Mouse (Mus musculus): ENCODE measurements at regions not wholly inside any gene's neighbourhood (a gene's known extent, or its start where the extent isn't known, plus 50 kb on each side); places are given as distances from the start of the nearest gene placed in this dataset.

GRCm38 (mm10) chr7:70165501-70165900 is 201.0 kb downstream of the Nr2f2 start:
- Histone ChIP-seq H3K4me3 (ENCODE audit: low read depth, low read length) (no peak overlapping the region), H3K4me1 (replicated peaks; ENCODE audit: control insufficient read depth, insufficient read depth, low read length) (no peaks in the 10 kb centered on the region), H3K27ac (ENCODE audit: low read depth, low read length) (no peak overlapping the region), H3K9me3 (ENCODE audit: control insufficient read depth, low read length) (no peaks in the 10 kb centered on the region), H3K27me3 (ENCODE audit: control insufficient read depth, insufficient read depth, low read length) (peaks cover 2% of the 10 kb centered on the region; the same call in 1 of the 2 replicates), H3K36me3 (ENCODE audit: control insufficient read depth, insufficient read depth, low read length) (no peaks in the 10 kb centered on the region), H3K4me2 (replicated peaks; ENCODE audit: low read depth, low read length) (no peak overlapping the region), H3K9ac (ENCODE audit: low read depth, low read length) (no peak overlapping the region)
- DNase-seq (ENCODE audit: low spot score), result no peak
- ATAC-seq (ENCODE audit: low FRiP score), result no peak
- 53% methylated on average over 4 of the region's 4 CpGs for WGBS

GRCm38 (mm10) chr7:70164691-70165193 is 201.8 kb downstream of the Nr2f2 start:
- Histone ChIP-seq H3K4me2 (replicated peaks; ENCODE audit: low read depth, low read length) (no peak overlapping the region), H3K9ac (ENCODE audit: low read depth, low read length) (no peak overlapping the region), H3K4me3 (ENCODE audit: low read depth, low read length) (no peak overlapping the region), H3K9me3 (ENCODE audit: control insufficient read depth, low read length) (no peaks in the 10 kb centered on the region), H3K4me1 (replicated peaks; ENCODE audit: control insufficient read depth, insufficient read depth, low read length) (no peaks in the 10 kb centered on the region), H3K27ac (ENCODE audit: low read depth, low read length) (no peak overlapping the region), H3K27me3 (ENCODE audit: control insufficient read depth, insufficient read depth, low read length) (peaks cover 2% of the 10 kb centered on the region; the same call in 1 of the 2 replicates), H3K36me3 (ENCODE audit: control insufficient read depth, insufficient read depth, low read length) (no peaks in the 10 kb centered on the region)
- 61% methylated on average over 6 of the region's 6 CpGs for WGBS
- no peak for DNase-seq (ENCODE audit: low spot score)
- ATAC-seq (ENCODE audit: low FRiP score), result no peak

- Histone ChIP-seq H3K9me3 (ENCODE audit: control insufficient read depth, low read length) (no peaks in the 10 kb centered on the region), H3K4me3 (ENCODE audit: low read depth, low read length) (no peak overlapping the region), H3K4me2 (replicated peaks; ENCODE audit: low read depth, low read length) (no peak overlapping the region), H3K4me1 (replicated peaks; ENCODE audit: control insufficient read depth, insufficient read depth, low read length) (no peaks in the 10 kb centered on the region), H3K36me3 (ENCODE audit: control insufficient read depth, insufficient read depth, low read length) (no peaks in the 10 kb centered on the region), H3K27me3 (ENCODE audit: control insufficient read depth, insufficient read depth, low read length) (no peaks in the 10 kb centered on the region; the same call in 1 of the 2 replicates), H3K27ac (ENCODE audit: low read depth, low read length) (no peak overlapping the region), H3K9ac (ENCODE audit: low read depth, low read length) (no peak overlapping the region)
- 56% methylated on average over 8 of the region's 8 CpGs for WGBS
- ATAC-seq (ENCODE audit: low FRiP score) (no peak), DNase-seq (ENCODE audit: low spot score) (no peak)
Observed at GRCm38 (mm10) chr7:70158531-70158930, 208.0 kb downstream of the Nr2f2 start.

GRCm38 (mm10) chr7:70144726-70145271 is 221.7 kb downstream of the Nr2f2 start:
- Histone ChIP-seq H3K27ac (ENCODE audit: low read depth, low read length) (no peak overlapping the region), H3K4me2 (replicated peaks; ENCODE audit: low read depth, low read length) (no peak overlapping the region), H3K9me3 (ENCODE audit: control insufficient read depth, low read length) (no peaks in the 10 kb centered on the region), H3K27me3 (ENCODE audit: control insufficient read depth, insufficient read depth, low read length) (no peaks in the 10 kb centered on the region), H3K36me3 (ENCODE audit: control insufficient read depth, insufficient read depth, low read length) (no peaks in the 10 kb centered on the region), H3K9ac (ENCODE audit: low read depth, low read length) (no peak overlapping the region), H3K4me3 (ENCODE audit: low read depth, low read length) (no peak overlapping the region), H3K4me1 (replicated peaks; ENCODE audit: control insufficient read depth, insufficient read depth, low read length) (no peaks in the 10 kb centered on the region)
- 90% methylated on average over 4 of the region's 4 CpGs for WGBS
- DNase-seq (ENCODE audit: low spot score) (no peak), ATAC-seq (ENCODE audit: low FRiP score) (no peak)

GRCm38 (mm10) chr7:70136837-70137236 is 229.7 kb downstream of the Nr2f2 start:
- Histone ChIP-seq H3K36me3 (ENCODE audit: control insufficient read depth, insufficient read depth, low read length) (no peaks in the 10 kb centered on the region), H3K9me3 (ENCODE audit: control insufficient read depth, low read length) (no peaks in the 10 kb centered on the region), H3K4me2 (replicated peaks; ENCODE audit: low read depth, low read length) (no peak overlapping the region), H3K4me3 (ENCODE audit: low read depth, low read length) (no peak overlapping the region), H3K27me3 (ENCODE audit: control insufficient read depth, insufficient read depth, low read length) (no peaks in the 10 kb centered on the region), H3K9ac (ENCODE audit: low read depth, low read length) (no peak overlapping the region), H3K27ac (ENCODE audit: low read depth, low read length) (no peak overlapping the region), H3K4me1 (replicated peaks; ENCODE audit: control insufficient read depth, insufficient read depth, low read length) (no peaks in the 10 kb centered on the region)
- 89% methylated on average over 5 of the region's 5 CpGs for WGBS
- ATAC-seq (ENCODE audit: low FRiP score), result no peak
- DNase-seq (ENCODE audit: low spot score), result no peak

GRCm38 (mm10) chr7:70135416-70135815 is 231.1 kb downstream of the Nr2f2 start:
- H3K4me3 ChIP-seq (ENCODE audit: low read depth, low read length), result no peak overlapping the region
- 95% methylated on average over 3 of the region's 3 CpGs for WGBS
- no peak for ATAC-seq (ENCODE audit: low FRiP score)
- H3K36me3 ChIP-seq (ENCODE audit: control insufficient read depth, insufficient read depth, low read length), result no peaks in the 10 kb centered on the region
- H3K27me3 ChIP-seq (ENCODE audit: control insufficient read depth, insufficient read depth, low read length), result 0 out of 2 replicates have a peak, but pooled peaks cover 2% of the 10 kb centered on the region
- no peak for DNase-seq (ENCODE audit: low spot score)
- no peak overlapping the region for H3K4me2 ChIP-seq (replicated peaks; ENCODE audit: low read depth, low read length)
- H3K9me3 ChIP-seq (ENCODE audit: control insufficient read depth, low read length), result no peaks in the 10 kb centered on the region
- H3K4me1 ChIP-seq (replicated peaks; ENCODE audit: control insufficient read depth, insufficient read depth, low read length), result no peaks in the 10 kb centered on the region
- no peak overlapping the region for H3K9ac ChIP-seq (ENCODE audit: low read depth, low read length)
- no peak overlapping the region for H3K27ac ChIP-seq (ENCODE audit: low read depth, low read length)

GRCm38 (mm10) chr7:70129963-70130362 is 236.6 kb downstream of the Nr2f2 start:
- no peaks in the 10 kb centered on the region for H3K4me1 ChIP-seq (replicated peaks; ENCODE audit: control insufficient read depth, insufficient read depth, low read length)
- H3K27me3 ChIP-seq (ENCODE audit: control insufficient read depth, insufficient read depth, low read length), result 0 out of 2 replicates have a peak, but pooled peaks cover 2% of the 10 kb centered on the region
- DNase-seq (ENCODE audit: low spot score) (peak; percentile 65), ATAC-seq (ENCODE audit: low FRiP score) (peak; percentile 93)
- WGBS, result 33% methylated on average over 15 of the region's 15 CpGs
- H3K9me3 ChIP-seq (ENCODE audit: control insufficient read depth, low read length), result no peaks in the 10 kb centered on the region
- peak overlapping the region; percentile 4; the same call in 1 of the 2 replicates for H3K27ac ChIP-seq (ENCODE audit: low read depth, low read length)
- H3K36me3 ChIP-seq (ENCODE audit: control insufficient read depth, insufficient read depth, low read length), result no peaks in the 10 kb centered on the region
- H3K4me3 ChIP-seq (ENCODE audit: low read depth, low read length), result no peak overlapping the region
- no peak overlapping the region for H3K9ac ChIP-seq (ENCODE audit: low read depth, low read length)
- no peak overlapping the region for H3K4me2 ChIP-seq (replicated peaks; ENCODE audit: low read depth, low read length)

- WGBS, result 69% methylated on average over 9 of the region's 9 CpGs
- no peaks in the 10 kb centered on the region for H3K9me3 ChIP-seq (ENCODE audit: control insufficient read depth, low read length)
- DNase-seq (ENCODE audit: low spot score), result no peak
- H3K9ac ChIP-seq (ENCODE audit: low read depth, low read length), result no peak overlapping the region
- ATAC-seq (ENCODE audit: low FRiP score), result no peak
- H3K27me3 ChIP-seq (ENCODE audit: control insufficient read depth, insufficient read depth, low read length), result peaks cover 3% of the 10 kb centered on the region; the same call in 1 of the 2 replicates
- no peak overlapping the region for H3K27ac ChIP-seq (ENCODE audit: low read depth, low read length)
- no peaks in the 10 kb centered on the region for H3K36me3 ChIP-seq (ENCODE audit: control insufficient read depth, insufficient read depth, low read length)
- no peak overlapping the region for H3K4me3 ChIP-seq (ENCODE audit: low read depth, low read length)
- H3K4me1 ChIP-seq (replicated peaks; ENCODE audit: control insufficient read depth, insufficient read depth, low read length), result no peaks in the 10 kb centered on the region; the same call in 1 of the 2 replicates
- no peak overlapping the region for H3K4me2 ChIP-seq (replicated peaks; ENCODE audit: low read depth, low read length)
Observed at GRCm38 (mm10) chr7:70122818-70123217, 243.7 kb downstream of the Nr2f2 start.

GRCm38 (mm10) chr7:70119517-70119916 is 247.0 kb downstream of the Nr2f2 start:
- H3K9ac ChIP-seq (ENCODE audit: low read depth, low read length), result no peak overlapping the region
- H3K9me3 ChIP-seq (ENCODE audit: control insufficient read depth, low read length), result no peaks in the 10 kb centered on the region
- H3K4me3 ChIP-seq (ENCODE audit: low read depth, low read length), result no peak overlapping the region
- H3K27me3 ChIP-seq (ENCODE audit: control insufficient read depth, insufficient read depth, low read length), result peaks cover 9% of the 10 kb centered on the region
- no peak overlapping the region for H3K4me2 ChIP-seq (replicated peaks; ENCODE audit: low read depth, low read length)
- H3K4me1 ChIP-seq (replicated peaks; ENCODE audit: control insufficient read depth, insufficient read depth, low read length), result no peaks in the 10 kb centered on the region; the same call in 1 of the 2 replicates
- DNase-seq (ENCODE audit: low spot score) (no peak), ATAC-seq (ENCODE audit: low FRiP score) (no peak)
- WGBS, result 81% methylated on average over 8 of the region's 8 CpGs
- no peak overlapping the region for H3K27ac ChIP-seq (ENCODE audit: low read depth, low read length)
- no peaks in the 10 kb centered on the region for H3K36me3 ChIP-seq (ENCODE audit: control insufficient read depth, insufficient read depth, low read length)

Data from hindbrain, embryonic 11.5 days (tissue).